Mouse (Mus musculus): ENCODE data around the gene Gcg.

Gcg gene

DNA sequence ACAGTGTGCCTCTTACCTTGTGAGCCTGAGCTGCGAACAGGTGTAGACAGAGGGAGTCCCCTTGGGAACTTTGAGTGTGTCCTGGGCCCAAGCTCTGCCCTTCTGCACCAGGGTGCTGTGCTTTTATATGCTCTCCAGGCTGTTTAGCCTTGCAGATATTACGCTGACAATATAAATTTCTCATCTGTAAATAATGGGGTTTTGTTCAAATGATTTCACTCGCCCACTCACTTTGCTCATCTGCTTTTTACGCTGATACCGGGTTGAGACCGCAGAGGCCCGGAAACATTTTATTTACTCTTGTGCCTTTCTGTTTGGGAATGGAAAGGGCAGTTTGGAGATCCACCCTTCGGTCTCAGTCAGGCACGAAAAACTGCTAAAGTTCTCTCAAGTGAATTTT is at the start of gene Gcg:
Gcg (minus strand) TSS at position 101 of the 400 bp plus-strand sequence.
- DNase-seq (ENCODE audit: extremely low read depth, low read depth, low spot score) = no peak

DNA sequence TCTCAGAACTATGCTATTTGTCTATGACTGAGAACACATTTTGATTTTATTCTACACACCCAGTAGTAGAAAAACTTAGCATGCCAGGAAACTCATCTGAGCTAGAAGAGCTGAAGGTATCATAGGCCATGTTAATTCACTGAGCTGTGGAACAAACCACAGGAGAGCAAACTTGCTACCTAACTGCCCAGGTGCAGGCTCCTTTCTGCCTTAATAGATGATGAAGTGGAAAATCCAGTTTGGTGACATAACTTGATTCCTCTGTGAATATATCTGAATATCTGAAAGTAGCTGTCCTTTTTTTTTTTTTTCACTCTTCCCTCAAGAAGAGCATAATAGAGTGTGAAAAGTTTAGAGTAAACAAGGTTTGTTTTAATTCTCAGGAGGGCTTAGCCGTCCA is 47.6 kb upstream of the Gcg start:
- no peak for DNase-seq (ENCODE audit: extremely low read depth, low read depth, low spot score)

DNA sequence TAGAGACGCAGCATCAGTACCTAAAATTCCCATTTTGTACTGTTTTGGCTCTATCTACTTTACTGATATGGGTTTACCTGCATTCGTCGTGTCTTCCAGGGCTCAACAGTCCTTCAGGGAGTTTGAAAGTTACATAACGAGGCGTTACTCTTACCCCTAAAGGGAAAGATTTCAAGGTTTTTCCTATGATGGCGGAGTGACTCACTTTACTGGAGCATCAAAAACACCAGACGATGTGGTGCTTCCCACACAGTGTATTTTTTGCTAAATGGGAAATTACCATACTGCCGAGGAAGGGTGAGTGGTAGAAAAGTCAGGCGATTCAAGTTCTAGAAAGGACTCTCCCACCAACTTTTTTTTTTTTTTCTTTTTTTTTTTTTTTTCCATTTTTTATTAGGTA is 42.9 kb upstream of the Gcg start:
- DNase-seq (ENCODE audit: extremely low read depth, low read depth, low spot score) = no peak

DNA sequence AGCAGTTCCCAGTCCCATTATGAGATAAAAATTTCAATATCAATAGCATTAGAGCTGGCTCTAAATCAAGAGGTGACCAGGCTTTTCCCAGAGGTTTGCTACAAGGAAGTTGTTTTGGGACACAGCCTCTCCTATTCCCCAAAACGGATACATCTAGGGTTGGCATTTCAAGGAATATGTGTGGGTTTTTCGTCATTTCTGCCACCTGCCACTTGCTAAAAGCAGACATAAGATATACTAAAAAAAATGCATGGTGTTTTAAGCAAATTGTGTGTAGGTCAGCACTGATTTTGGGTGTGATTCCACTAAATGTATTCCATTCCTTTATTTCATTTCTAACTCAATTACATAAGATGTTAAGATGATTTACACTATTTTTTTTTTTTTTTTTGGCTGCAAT is 34.3 kb upstream of the Gcg start:
- DNase-seq (ENCODE audit: extremely low read depth, low read depth, low spot score) = no peak

DNA sequence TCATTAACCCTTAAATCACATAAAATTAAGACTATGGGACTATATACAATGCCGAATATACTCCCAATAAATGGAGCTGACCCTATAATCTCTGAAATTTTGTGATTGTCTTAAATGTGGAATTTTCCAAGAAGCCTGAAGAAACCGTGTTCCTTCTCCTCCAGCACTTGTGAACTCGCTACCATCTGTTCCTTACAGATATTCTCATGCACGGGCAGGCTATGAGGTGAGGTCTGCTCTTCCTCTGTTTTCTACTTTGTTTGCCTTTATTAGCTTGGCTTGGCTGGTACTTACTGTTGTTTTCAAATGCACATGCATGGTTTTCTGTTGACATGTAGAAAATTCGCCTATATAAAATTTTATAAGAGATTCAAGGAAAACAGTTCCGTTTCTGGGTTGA is 31.0 kb upstream of the Gcg start:
- no peak for DNase-seq (ENCODE audit: extremely low read depth, low read depth, low spot score)

- no peak for DNase-seq (ENCODE audit: extremely low read depth, low read depth, low spot score)
These were observed 30.0 kb upstream of the Gcg start for GRCm38 (mm10) chr2:62513477-62513876.

DNA sequence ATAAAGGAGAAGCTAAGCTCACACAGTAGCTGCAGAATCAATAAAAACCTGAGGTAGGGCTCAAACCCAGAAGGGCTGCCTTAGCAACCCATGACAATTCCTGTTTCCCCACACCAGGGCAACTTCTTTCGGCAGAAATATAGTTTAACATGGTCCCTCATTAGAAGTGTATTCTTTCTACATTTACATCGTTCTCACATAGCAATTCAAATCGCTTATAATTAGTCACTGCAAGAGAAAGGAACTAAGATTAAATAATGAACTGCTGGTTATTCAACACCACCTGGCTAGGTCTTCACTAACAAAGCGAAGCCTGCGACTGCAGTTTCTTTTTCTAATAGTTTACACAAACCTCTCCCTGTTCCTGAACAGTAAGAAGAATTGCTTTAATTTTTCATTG is 23.7 kb upstream of the Gcg start:
- DNase-seq (ENCODE audit: extremely low read depth, low read depth, low spot score) = no peak

DNA sequence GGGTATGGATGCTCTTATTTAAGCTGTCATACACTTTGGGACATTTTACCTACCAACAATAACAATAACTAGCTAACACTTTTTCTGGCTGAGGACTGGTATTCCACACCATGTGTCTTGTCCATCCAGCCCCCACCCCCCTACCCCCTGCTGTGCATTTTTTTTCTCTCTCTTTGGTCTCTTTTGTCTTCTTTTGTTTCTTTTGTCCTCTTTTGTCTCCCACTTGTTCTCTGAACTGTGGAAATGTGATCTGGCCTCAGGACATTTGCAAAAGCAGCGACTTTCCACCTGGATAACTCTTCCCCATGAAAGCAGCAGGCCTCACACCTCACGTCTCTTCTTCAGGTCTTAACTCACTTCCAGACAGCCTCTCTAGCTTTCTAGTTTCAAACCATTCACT is 23.0 kb upstream of the Gcg start:
- no peak for DNase-seq (ENCODE audit: extremely low read depth, low read depth, low spot score)

- no peak for DNase-seq (ENCODE audit: extremely low read depth, low read depth, low spot score)
These were observed 20.9 kb upstream of the Gcg start for GRCm38 (mm10) chr2:62504269-62504796.

- no peak for DNase-seq (ENCODE audit: extremely low read depth, low read depth, low spot score)
These were observed 19.9 kb upstream of the Gcg start for GRCm38 (mm10) chr2:62503326-62503725.

DNA sequence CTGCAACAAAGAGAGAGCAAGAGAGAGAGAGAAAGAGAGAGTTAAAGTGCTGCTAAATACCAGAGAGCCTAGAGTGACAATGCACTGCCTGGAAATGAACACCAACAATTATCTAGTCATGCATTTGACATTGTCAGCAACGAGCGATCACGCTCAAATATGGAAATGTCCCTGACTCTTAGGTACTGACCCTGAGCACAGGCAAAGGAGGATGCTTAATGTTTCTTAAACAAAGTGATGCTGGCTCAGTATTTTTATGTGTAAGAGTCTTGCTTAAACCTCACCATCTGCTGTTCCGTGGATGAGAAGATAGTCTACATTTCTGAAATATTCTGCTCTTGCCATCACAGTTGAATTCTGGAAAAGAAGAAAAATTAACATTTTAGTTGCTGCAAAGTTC is 19.1 kb upstream of the Gcg start:
- DNase-seq (ENCODE audit: extremely low read depth, low read depth, low spot score) = no peak

GRCm38 (mm10) chr2:62498821-62499220 is 15.4 kb upstream of the Gcg start:
- DNase-seq (ENCODE audit: extremely low read depth, low read depth, low spot score) = no peak

- no peak for DNase-seq (ENCODE audit: extremely low read depth, low read depth, low spot score)
These were observed 14.6 kb upstream of the Gcg start for GRCm38 (mm10) chr2:62498086-62498485.

DNA sequence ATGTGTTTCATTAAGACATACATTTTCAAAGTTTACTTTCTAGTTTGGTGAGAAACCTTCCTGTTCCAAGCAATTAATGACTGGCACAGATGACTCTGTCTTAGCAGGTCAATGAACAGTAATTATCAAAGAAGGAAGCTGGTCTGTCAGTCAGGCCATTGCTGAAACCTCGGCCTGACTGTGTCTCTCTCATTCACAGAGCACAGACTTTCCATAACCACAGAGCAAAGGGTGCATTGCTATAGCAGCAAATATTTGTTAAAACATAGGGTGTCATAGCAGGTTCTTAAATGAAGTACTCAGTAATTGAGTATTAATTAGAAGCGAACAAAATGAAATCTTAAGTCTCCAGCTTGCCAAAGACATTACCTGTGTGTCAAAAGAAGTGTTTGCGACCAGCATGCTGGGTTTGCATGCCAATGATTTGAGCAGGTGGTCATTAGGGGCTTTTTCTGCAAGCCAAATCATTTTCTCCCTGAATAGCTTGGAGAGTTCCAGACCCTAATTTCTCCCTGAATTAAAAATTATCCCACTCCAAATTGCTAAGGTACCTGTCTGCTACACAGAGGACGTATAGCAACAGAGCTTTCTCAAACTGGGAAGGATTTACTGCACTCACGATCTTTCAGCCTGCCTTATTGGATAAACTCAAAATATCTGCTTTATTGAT is 14.0 kb upstream of the Gcg start:
- no peak for DNase-seq (ENCODE audit: extremely low read depth, low read depth, low spot score)

DNA sequence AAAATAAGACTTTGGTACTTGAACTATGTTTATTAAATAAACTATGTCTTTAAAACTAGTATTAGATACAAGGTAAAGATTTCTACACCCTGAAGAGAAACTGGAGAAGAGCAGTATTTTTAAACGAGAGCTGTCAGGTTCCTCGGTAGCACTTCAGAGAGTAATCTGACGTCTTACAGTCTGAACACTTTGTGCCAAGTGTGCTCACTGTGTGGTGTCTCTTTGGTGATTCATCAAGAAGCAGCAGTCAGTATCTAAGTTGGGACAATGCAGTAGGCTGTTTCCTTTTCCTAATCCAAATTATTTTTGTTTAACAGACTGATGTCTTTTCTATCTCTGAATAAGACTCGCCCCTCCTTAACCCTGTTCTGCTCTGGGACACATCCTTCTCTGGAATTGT is 12.0 kb upstream of the Gcg start:
- DNase-seq (ENCODE audit: extremely low read depth, low read depth, low spot score) = no peak

DNA sequence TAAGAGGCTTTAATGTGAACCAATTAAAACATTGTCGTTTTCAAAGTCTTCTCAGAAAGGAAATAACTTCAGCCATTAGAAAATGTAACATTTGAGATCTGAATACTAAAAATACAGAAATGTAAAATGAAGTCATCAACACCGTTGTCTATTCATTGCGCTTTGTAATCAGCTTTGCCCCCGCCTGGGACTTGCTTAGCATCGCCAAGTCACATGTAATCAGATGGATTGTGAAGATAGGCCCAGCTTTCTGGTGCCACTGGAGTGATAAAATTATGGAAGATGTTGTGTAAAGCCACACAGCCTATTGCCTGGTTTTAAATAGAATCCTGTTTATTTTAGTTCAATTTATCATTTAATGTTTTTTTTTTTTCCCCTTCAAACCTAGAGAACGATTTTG is 6.4 kb upstream of the Gcg start:
- no peak for DNase-seq (ENCODE audit: extremely low read depth, low read depth, low spot score)

DNA sequence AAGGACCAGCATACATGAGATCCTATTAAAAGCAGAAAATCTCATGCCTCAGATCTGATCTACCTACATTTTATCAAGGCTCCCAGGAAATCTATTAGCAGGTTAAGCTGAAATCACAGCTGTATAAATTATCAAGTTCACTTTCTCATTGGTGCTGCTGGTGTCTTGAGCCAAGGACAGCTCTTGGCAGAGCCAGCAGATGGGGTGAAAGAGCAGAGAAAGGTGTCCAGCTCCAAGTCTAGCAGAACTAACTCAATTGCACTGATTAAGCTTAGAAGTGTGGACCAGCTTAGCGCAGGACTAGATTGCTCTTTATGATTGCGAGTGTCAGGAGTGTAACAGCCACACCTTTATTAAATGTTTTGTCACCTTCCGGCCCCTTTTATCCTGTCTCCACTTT is 1.5 kb upstream of the Gcg start:
- DNase-seq (ENCODE audit: extremely low read depth, low read depth, low spot score) = no peak

- no peak for DNase-seq (ENCODE audit: extremely low read depth, low read depth, low spot score)
These were observed 2.9 kb downstream of the Gcg start for GRCm38 (mm10) chr2:62480285-62481198.

- DNase-seq (ENCODE audit: extremely low read depth, low read depth, low spot score) = no peak
These were observed 13.9 kb downstream of the Gcg start for GRCm38 (mm10) chr2:62469551-62469950.

GRCm38 (mm10) chr2:62463287-62463686 is 20.2 kb downstream of the Gcg start:
- DNase-seq (ENCODE audit: extremely low read depth, low read depth, low spot score) = no peak

- DNase-seq (ENCODE audit: extremely low read depth, low read depth, low spot score) = no peak
These were observed 21.3 kb downstream of the Gcg start for GRCm38 (mm10) chr2:62462174-62462573.

- DNase-seq (ENCODE audit: extremely low read depth, low read depth, low spot score) = no peak
These were observed 22.5 kb downstream of the Gcg start for GRCm38 (mm10) chr2:62460815-62461450.

Measured in fat pad, adult 2 months (tissue).